Mouse (Mus musculus): Measurements from ENCODE around the gene Stk32c.

GRCm38 (mm10) chr7:139254626-139255025, 41.5 kb upstream of the Stk32c start:
- TF ChIP-seq ZC3H11A (IDR thresholded peaks at IDR 0.05; ENCODE audit: low read depth, low read length) (no peak), TBP (IDR thresholded peaks at IDR 0.05; ENCODE audit: low read depth, low read length) (no peak), GABPA (IDR thresholded peaks at IDR 0.05; ENCODE audit: low read depth, low read length) (no peak), GATA1 (IDR thresholded peaks at IDR 0.05; ENCODE audit: low read depth, low read length) (no peak), ETS1 (IDR thresholded peaks at IDR 0.05; ENCODE audit: low read depth, low read length) (no peak), POLR2A (IDR thresholded peaks at IDR 0.05; ENCODE audit: control insufficient read depth in 1 of 2, insufficient read depth in 1 of 2, low read depth in 1 of 2, low read length in 2 of 2, poor library complexity in 1 of 2) (no peak), MYB (IDR thresholded peaks at IDR 0.05; ENCODE audit: low read depth, low read length) (no peak), CTCF (IDR thresholded peaks at IDR 0.05 in 2 of 3, conservative IDR thresholded peaks at IDR 0.05 in 1 of 3; ENCODE audit: control insufficient read depth in 1 of 3, insufficient read depth in 1 of 3, low read depth in 2 of 3, low read length in 3 of 3, poor library complexity in 1 of 3, severe bottlenecking in 1 of 3) (no peak)

Measured in MEL (cell line).